Mouse (Mus musculus) heart, adult 2 months (tissue): ENCODE measurements around the gene Synpo2. TPM values are rescaled to one million over a fixed set of nuclear protein-coding genes. Genes with fewer than 3 reads are reported as not detected.

Experiments used
- DNase-seq, 2 experiments: peaks; one replicate each; pipeline ENCODE4 v3.0.0; 2021
- H3K27ac ChIP-seq: fragments of 200-600 bp; 2 replicates; pipeline ENCODE4 v1.8.1; 2022
- H3K27me3 ChIP-seq: fragments of 200-500 bp; 2 replicates; pipeline ENCODE4 v1.6.1; 2012; ENCODE audit warnings: mild to moderate bottlenecking, low read length, inconsistent platforms, mixed read lengths; ENCODE audit not compliant: control insufficient read depth, insufficient read depth
- H3K36me3 ChIP-seq: fragments of 200-500 bp; 2 replicates; pipeline ENCODE4 v1.6.1; 2012; ENCODE audit warnings: low read length, inconsistent platforms; ENCODE audit not compliant: control insufficient read depth, insufficient read depth
- H3K4me1 ChIP-seq: fragments of 200-500 bp; 2 replicates; pipeline ENCODE4 v1.6.1; 2011; ENCODE audit warnings: low read length; ENCODE audit not compliant: control insufficient read depth, insufficient read depth
- H3K4me3 ChIP-seq: fragments of 200-600 bp; 2 replicates; pipeline ENCODE4 v1.8.1; 2022
- H3K79me2 ChIP-seq: fragments of 200-500 bp; replicated peaks from 2 replicates; pipeline ENCODE4 v1.6.1; 2012; ENCODE audit warnings: mild to moderate bottlenecking, inconsistent platforms, low read length, moderate library complexity, mixed read lengths; ENCODE audit not compliant: control insufficient read depth, insufficient read depth
- H3K9ac ChIP-seq: fragments of 200-500 bp; 2 replicates; pipeline ENCODE4 v1.6.1; 2012; ENCODE audit warnings: low read depth, mild to moderate bottlenecking, control low read depth, inconsistent platforms, low read length, mixed read lengths
- CTCF ChIP-seq: fragments of 200-600 bp; IDR thresholded peaks from 2 replicates; pipeline ENCODE4 v1.8.1; 2022; ENCODE audit warnings: antibody characterized with exemption, mild to moderate bottlenecking, moderate library complexity
- EP300 ChIP-seq: fragments of 200-500 bp; IDR thresholded peaks from 2 replicates; pipeline ENCODE4 v1.6.1; 2011; ENCODE audit warnings: low read depth, low read length, control low read depth; ENCODE audit not compliant: insufficient read depth
- POLR2A ChIP-seq: fragments of 200-500 bp; IDR thresholded peaks from 2 replicates; pipeline ENCODE4 v1.6.1; 2011; ENCODE audit warnings: mild to moderate bottlenecking, low read depth, low read length, control low read depth; ENCODE audit not compliant: insufficient read depth
- WGBS: fragments of 180-500 bp; shearing (Covaris S2); methylation state at CpG from one replicate; pipeline ENCODE4 v1.1.7; 2018; 5-methylcytosine and 5-hydroxymethylcytosine counted together
- intact Hi-C: fragments of 180-260 bp; cut with DNase I; formaldehyde crosslinking; loops from one replicate; pipeline ENCODE4 v1.15.1; 2025
- polyA plus RNA-seq: library from polyadenylated mRNA; depleted of rRNA; stranded (reverse); fragments of >200 nt; gene quantifications from 2 replicates; pipeline ENCODE4 v1.2.3, GENCODE M21; 2012
- total RNA-seq, 2 experiments: library from RNA; stranded (reverse); gene quantifications; 2 replicates each; pipeline ENCODE4 v1.2.3; 2021

Gene Synpo2
- total and polyA plus RNA-seq, 3 experiments: 19.3 to 97.5 (median 85.8) TPM

DNA sequence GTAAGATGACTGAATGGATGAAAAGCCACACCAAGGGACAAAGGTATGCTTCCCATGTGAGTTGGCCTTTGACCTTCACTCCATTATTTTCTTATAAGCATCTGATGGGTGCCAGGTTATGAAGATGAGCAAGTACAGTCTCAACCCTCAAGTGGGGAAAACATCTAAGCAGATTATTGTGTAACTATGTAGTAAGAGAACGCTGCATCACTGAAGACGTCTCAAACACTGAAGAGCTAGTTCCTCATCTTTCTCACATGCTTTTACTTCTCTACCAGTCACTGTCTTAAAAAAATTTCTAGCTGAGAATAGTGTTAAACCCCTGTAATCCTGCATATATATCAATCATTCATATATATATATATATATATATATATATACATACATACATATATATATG, 34.2 kb downstream of the Synpo2 start:
- H3K4me1 ChIP-seq: peaks cover 7% of the 10 kb centered on the region
- no peak overlapping the region for H3K4me3 ChIP-seq
- H3K9ac ChIP-seq: no peak overlapping the region
- no peaks in the 10 kb centered on the region for H3K79me2 ChIP-seq
- no peaks in the 10 kb centered on the region for H3K27me3 ChIP-seq
- H3K27ac ChIP-seq: no peak overlapping the region
- peaks cover 6% of the 10 kb centered on the region for H3K36me3 ChIP-seq
- no peak for TF ChIP-seq EP300
- no peak for TF ChIP-seq CTCF
- no peak for TF ChIP-seq POLR2A
- intact Hi-C loops: no loop called here
- WGBS: 86% methylated on average over 2 of the region's 2 CpGs
- no peak for DNase-seq

DNA sequence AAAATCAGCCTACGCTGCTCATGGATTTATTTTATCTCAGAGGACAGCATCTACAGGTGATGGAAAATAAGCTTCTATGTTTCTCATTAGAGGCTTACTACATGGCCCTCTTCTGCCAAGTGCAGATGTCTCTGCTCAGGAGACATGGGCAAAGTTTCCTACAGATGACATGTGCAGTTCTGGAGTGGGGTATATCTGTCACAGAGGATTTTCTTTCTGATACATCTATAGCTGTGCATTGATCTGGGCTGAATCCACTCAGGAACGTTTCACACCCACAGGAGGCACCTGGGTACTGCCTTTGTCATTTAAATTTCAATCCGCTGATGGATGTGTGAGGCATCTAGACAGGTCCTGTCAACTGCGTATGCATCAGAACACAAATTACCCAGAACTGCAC, 42.2 kb downstream of the Synpo2 start:
- no peak overlapping the region for H3K9ac ChIP-seq
- 76% methylated on average over 4 of the region's 4 CpGs for WGBS
- H3K79me2 ChIP-seq: no peaks in the 10 kb centered on the region; the same call in 1 of the 2 replicates
- no peaks in the 10 kb centered on the region; the same call in 1 of the 2 replicates for H3K4me1 ChIP-seq
- no peaks in the 10 kb centered on the region for H3K27me3 ChIP-seq
- intact Hi-C loops: loop anchor here (5.0 kb wide), 1 partner anchor 34 kb away; no protein-coding TSS in a partner anchor
- H3K36me3 ChIP-seq: peaks cover 12% of the 10 kb centered on the region
- TF ChIP-seq EP300: no peak
- TF ChIP-seq POLR2A: no peak
- no peak for TF ChIP-seq CTCF
- DNase-seq: no peak
- H3K27ac ChIP-seq: no peak overlapping the region
- no peak overlapping the region for H3K4me3 ChIP-seq

DNA sequence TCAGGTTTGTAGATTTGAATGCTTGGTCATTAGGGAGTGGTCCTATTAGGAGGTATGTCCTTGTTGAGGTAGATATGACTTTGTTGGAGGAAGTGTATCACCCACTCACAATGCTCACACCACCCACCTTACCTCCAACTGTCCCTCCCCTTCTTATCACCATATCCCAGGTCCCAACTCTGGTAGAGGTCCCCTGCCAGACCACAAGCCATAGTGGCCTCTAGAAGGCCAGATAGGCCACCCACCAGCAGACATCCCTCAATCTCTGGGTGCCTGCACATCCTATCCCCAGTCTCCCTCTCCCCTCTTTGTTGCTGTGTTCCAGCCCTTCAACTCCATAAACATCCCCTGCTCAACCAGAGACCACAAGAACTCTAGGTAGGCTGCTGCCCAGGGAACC, 44.3 kb downstream of the Synpo2 start:
- Histone ChIP-seq H3K9ac (no peak overlapping the region), H3K79me2 (no peaks in the 10 kb centered on the region; the same call in 1 of the 2 replicates), H3K36me3 (peaks cover 18% of the 10 kb centered on the region), H3K4me3 (no peak overlapping the region), H3K27me3 (no peaks in the 10 kb centered on the region), H3K27ac (no peak overlapping the region; the same call in 1 of the 2 replicates), H3K4me1 (peaks cover 2% of the 10 kb centered on the region)
- TF ChIP-seq EP300: no peak
- TF ChIP-seq CTCF: no peak
- no peak for TF ChIP-seq POLR2A
- intact Hi-C loops: loop anchor here (5.0 kb wide), 1 partner anchor 36 kb away; no protein-coding TSS in a partner anchor
- DNase-seq: no peak

DNA sequence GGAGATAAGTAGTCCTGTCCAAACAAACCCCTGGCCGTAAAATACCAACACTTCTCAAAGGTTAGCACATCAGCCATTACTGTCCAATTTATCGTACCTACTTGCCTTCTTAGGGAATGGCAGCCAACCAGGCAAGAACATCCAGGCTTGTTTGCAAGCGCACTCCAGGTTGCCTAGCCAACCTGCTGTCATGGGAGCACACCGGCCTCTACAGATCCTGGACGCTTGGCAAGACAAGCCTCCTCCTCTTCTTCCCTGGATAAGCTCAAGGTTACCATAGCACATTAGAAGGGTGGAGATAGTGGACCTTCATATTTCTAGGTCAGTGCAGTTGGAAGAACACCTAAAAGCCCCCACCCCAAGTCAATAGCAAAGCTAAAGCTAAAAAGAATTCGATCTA, 45.6 kb downstream of the Synpo2 start:
- Histone ChIP-seq H3K4me1 (peaks cover 2% of the 10 kb centered on the region), H3K36me3 (peaks cover 18% of the 10 kb centered on the region), H3K79me2 (no peaks in the 10 kb centered on the region; the same call in 1 of the 2 replicates), H3K27ac (peak overlapping the region; percentile 68), H3K4me3 (no peak overlapping the region), H3K27me3 (no peaks in the 10 kb centered on the region), H3K9ac (no peak overlapping the region)
- TF ChIP-seq EP300 (peak; percentile 67; the same call in 1 of the 2 replicates), CTCF (no peak)
- 63% methylated on average over 6 of the region's 6 CpGs for WGBS
- DNase-seq: peak; percentile 46 to 75
- intact Hi-C loops: loop anchor here (5.0 kb wide), 1 partner anchor 37 kb away; no protein-coding TSS in a partner anchor

DNA sequence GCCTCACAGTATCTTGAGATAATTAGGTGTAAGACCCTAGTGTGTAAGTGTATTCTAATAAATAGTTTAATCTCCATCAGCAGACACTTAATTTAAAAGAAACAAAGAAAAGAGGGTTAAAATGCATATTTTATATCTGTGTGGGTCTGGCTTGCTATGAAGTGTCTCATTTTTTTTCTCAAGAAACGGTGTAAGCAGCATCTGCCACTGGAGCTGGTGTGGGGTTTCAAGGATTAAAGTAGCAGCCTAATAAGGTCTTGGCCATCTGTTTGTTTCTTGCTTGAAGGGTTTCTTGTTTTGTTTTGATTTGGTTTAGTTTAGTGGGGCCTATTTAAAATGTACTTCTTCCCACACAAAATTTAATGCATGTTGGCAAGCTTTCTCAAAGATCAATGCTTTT, 46.1 kb downstream of the Synpo2 start:
- Histone ChIP-seq H3K79me2 (no peaks in the 10 kb centered on the region; the same call in 1 of the 2 replicates), H3K36me3 (peaks cover 18% of the 10 kb centered on the region), H3K4me3 (no peak overlapping the region), H3K27me3 (no peaks in the 10 kb centered on the region), H3K4me1 (peaks cover 2% of the 10 kb centered on the region), H3K9ac (no peak overlapping the region), H3K27ac (peak overlapping the region; percentile 68)
- intact Hi-C loops: loop anchor here (5.0 kb wide), 1 partner anchor 37 kb away; no protein-coding TSS in a partner anchor
- TF ChIP-seq CTCF: no peak
- TF ChIP-seq POLR2A: no peak
- TF ChIP-seq EP300: no peak
- DNase-seq: no peak
- WGBS: 66% methylated on average over 1 of the region's 1 CpGs

DNA sequence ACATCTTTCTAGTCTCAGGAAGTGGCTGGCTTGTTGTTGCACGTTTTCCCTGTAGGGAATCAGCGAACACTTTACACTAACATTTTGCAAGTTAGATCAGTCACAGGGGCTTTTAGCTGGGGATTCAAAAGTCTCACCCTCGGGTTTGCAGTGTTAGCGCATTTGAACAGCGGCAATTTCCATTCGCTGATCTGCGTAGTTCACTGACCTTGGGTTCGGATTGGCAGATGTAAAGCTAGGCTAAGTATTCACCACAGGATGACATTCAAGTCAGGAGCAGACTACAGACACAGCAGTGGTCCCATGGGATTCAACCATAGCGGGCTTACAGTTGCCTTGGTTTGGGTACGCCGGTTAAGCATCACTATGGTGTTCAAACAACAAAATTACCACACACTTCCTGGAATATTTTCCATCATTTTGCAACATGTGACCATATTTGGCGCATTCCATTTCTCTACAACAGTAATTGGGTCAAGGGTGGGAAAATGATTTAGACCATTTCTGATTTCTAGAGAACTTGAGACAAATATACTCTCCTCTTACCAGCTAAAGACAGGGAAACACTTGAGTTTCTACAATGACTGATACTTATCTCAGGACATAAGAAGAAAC, 47.2 kb downstream of the Synpo2 start:
- no peak overlapping the region for H3K9ac ChIP-seq
- peak overlapping the region; percentile 6; the same call in 1 of the 2 replicates for H3K27ac ChIP-seq
- no peaks in the 10 kb centered on the region; the same call in 1 of the 2 replicates for H3K79me2 ChIP-seq
- TF ChIP-seq EP300 (no peak), POLR2A (no peak), CTCF (no peak)
- intact Hi-C loops: no loop called here
- DNase-seq: no peak
- no peak overlapping the region for H3K4me3 ChIP-seq
- peaks cover 2% of the 10 kb centered on the region for H3K4me1 ChIP-seq
- no peaks in the 10 kb centered on the region for H3K27me3 ChIP-seq
- H3K36me3 ChIP-seq: peaks cover 18% of the 10 kb centered on the region
- 83% methylated on average over 12 of the region's 12 CpGs for WGBS
